Mouse (Mus musculus) neural tube, embryonic 14.5 days (tissue): Measurements from ENCODE around the gene Wnt9b. TPM values are rescaled to one million over a fixed set of nuclear protein-coding genes. Genes with fewer than 3 reads are reported as not detected.

ENCODE experiments used
- ATAC-seq: fragments of 200-750 bp; cut with Nextera tagmentation; 2 replicates; pipeline ENCODE4 v1.8.0; 2017; ENCODE audit warnings: low read depth, mild to moderate bottlenecking, moderate TSS enrichment, moderate library complexity
- H3K27ac ChIP-seq: fragments of 300-500 bp; sonication (generic); 2 replicates; pipeline ENCODE4 v1.5.1; 2014; ENCODE audit warnings: low read depth, mild to moderate bottlenecking, control low read depth, low read length, moderate library complexity, mixed read lengths
- H3K27me3 ChIP-seq: fragments of 300-500 bp; sonication (generic); 2 replicates; pipeline ENCODE4 v1.6.1; 2014; ENCODE audit warnings: low read length; ENCODE audit not compliant: control insufficient read depth, insufficient read depth
- H3K36me3 ChIP-seq: fragments of 300-500 bp; sonication (generic); 2 replicates; pipeline ENCODE4 v1.6.1; 2014; ENCODE audit warnings: low read length, mixed read lengths; ENCODE audit not compliant: control insufficient read depth, insufficient read depth
- H3K4me1 ChIP-seq: fragments of 300-500 bp; sonication (generic); 2 replicates; pipeline ENCODE4 v1.6.1; 2014; ENCODE audit warnings: low read length; ENCODE audit not compliant: control insufficient read depth, insufficient read depth
- H3K4me2 ChIP-seq: fragments of 300-500 bp; sonication (generic); 2 replicates; pipeline ENCODE4 v1.6.1; 2014; ENCODE audit warnings: mild to moderate bottlenecking, low read depth, low read length, control low read depth
- H3K4me3 ChIP-seq: fragments of 300-500 bp; sonication (generic); 2 replicates; pipeline ENCODE4 v1.5.1; 2014; ENCODE audit warnings: low read depth, low read length, control low read depth, mixed read lengths
- H3K9ac ChIP-seq: fragments of 300-500 bp; sonication (generic); replicated peaks from 2 replicates; pipeline ENCODE4 v1.6.1; 2014; ENCODE audit warnings: low read depth, mild to moderate bottlenecking, control low read depth, low read length, mixed read lengths
- H3K9me3 ChIP-seq: fragments of 300-500 bp; sonication (generic); 2 replicates; pipeline ENCODE4 v1.6.1; 2016; ENCODE audit warnings: low read length; ENCODE audit not compliant: control insufficient read depth
- WGBS: fragments of 180-500 bp; shearing (Covaris S2); extraction: QIAGEN DNeasy Blood & Tissue Kit; methylation state at CpG from one replicate; pipeline ENCODE4 v1.1.7; 2014; 5-methylcytosine and 5-hydroxymethylcytosine counted together
- polyA plus RNA-seq: library from polyadenylated mRNA; unstranded; fragments of >200 nt; fragmentation: Nextera tagmentation; extraction: Ambion mirVana; gene quantifications from 2 replicates; pipeline ENCODE4 v1.2.1, GENCODE M21; 2014

Wnt9b gene
- polyA plus RNA-seq, result 0.14 and 0.25 TPM in 2 replicates

- Histone ChIP-seq H3K27ac (no peak within 1 kb of the TSS), H3K4me2 (peak within 1 kb of the TSS; percentile 65), H3K4me3 (peak within 1 kb of the TSS; percentile 37), H3K9me3 (no peaks in the 10 kb centered on the region), H3K27me3 (peaks cover 37% of the 10 kb centered on the region), H3K36me3 (no peaks in the 10 kb centered on the region), H3K4me1 (peaks cover 6% of the 10 kb centered on the region), H3K9ac (peak within 1 kb of the TSS; percentile 43)
- peak; percentile 41; the same call in 1 of the 2 replicates for ATAC-seq
- WGBS, result under 1% methylated on average over 55 of the region's 68 CpGs
Observed at GRCm38 (mm10) chr11:103749306-103750089, at the start of gene Wnt9b. Wnt9b (minus strand) TSS chr11:103749821.

DNA sequence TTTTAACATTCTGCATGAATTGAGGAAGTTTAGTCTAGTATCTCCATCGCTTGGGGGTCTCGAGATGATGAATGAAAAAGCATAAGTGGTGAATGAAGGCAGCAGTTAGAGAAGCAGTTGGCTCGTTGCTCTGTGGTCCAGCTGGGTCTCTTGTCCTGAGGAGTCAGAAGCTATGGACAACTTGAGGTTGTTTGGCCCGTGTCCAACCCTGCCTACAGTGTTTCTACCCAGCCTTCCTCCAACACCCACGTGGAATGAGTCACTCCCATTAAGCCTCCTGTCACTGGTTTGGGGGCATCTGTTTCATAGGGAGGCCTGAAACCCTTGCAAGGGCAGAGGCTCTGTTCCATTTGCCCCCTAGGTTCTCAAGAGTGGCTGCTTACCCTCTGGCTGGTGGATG is 40.3 kb upstream of the Wnt9b start:
- Histone ChIP-seq H3K4me1 (no peaks in the 10 kb centered on the region), H3K4me2 (no peak overlapping the region), H3K9me3 (no peaks in the 10 kb centered on the region), H3K36me3 (no peaks in the 10 kb centered on the region), H3K4me3 (no peak overlapping the region), H3K9ac (no peak overlapping the region), H3K27ac (no peak overlapping the region), H3K27me3 (no peaks in the 10 kb centered on the region)
- ATAC-seq, result no peak
- WGBS, result 79% methylated on average over 5 of the region's 5 CpGs

GRCm38 (mm10) chr11:103780152-103780551 is 30.5 kb upstream of the Wnt9b start:
- no peaks in the 10 kb centered on the region for H3K36me3 ChIP-seq
- H3K4me1 ChIP-seq, result no peaks in the 10 kb centered on the region
- H3K27ac ChIP-seq, result no peak overlapping the region
- no peak overlapping the region for H3K4me3 ChIP-seq
- H3K4me2 ChIP-seq, result no peak overlapping the region
- WGBS, result 42% methylated on average over 9 of the region's 9 CpGs
- no peaks in the 10 kb centered on the region for H3K9me3 ChIP-seq
- no peak overlapping the region for H3K9ac ChIP-seq
- ATAC-seq, result no peak
- peaks cover 10% of the 10 kb centered on the region; the same call in 1 of the 2 replicates for H3K27me3 ChIP-seq

GRCm38 (mm10) chr11:103774228-103774530 is 24.6 kb upstream of the Wnt9b start:
- H3K9me3 ChIP-seq, result no peaks in the 10 kb centered on the region
- peak overlapping the region; percentile 37 for H3K4me3 ChIP-seq
- H3K27ac ChIP-seq, result no peak overlapping the region
- H3K9ac ChIP-seq, result no peak overlapping the region; the same call in 1 of the 2 replicates
- 0 out of 2 replicates have a peak, but pooled peaks have one; percentile 16 for ATAC-seq
- under 1% methylated on average over 19 of the region's 19 CpGs for WGBS
- H3K27me3 ChIP-seq, result peaks cover 32% of the 10 kb centered on the region
- H3K36me3 ChIP-seq, result no peaks in the 10 kb centered on the region
- peak overlapping the region; percentile 72 for H3K4me2 ChIP-seq
- peaks cover 10% of the 10 kb centered on the region; the same call in 1 of the 2 replicates for H3K4me1 ChIP-seq

DNA sequence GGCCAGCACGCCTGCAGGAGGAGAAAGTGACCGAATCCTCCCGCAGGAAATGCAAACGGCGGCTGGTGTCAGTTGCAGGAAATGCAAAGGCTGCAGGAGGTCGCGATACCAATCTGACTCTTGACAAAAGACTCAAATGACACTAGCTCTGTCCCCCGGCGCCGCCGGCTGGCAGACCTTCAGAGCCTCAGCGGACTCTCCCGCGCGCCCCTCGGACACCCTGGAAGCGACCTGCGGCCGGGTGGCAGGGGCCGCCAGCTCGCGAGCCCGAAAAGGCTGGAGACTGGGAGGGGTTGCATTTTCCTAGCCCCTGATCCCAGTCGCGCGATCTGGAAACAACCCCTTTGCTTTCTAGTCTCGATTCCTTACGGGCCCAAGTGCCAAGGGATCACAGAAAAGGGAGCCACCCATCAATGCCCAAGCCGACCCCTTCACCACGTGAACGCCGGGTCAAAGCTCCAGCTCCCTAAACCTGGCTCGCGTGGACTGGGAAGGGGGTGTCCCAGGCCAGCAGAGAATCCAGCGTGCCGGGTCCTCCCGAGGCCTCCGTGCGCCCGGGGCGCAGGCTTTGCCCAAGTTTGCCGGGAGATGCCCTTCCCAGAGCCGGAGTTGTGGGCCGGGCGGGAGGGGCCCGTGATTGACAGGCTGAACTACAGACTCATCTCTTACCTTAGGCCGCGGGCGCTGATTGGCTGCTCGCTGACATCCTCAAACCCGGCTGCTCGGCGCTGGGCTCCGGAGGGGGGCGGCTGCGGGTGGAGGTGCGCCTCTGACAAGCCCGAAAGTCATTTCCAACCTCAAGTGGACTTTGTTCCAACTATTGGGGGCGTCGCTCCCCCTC is 24.0 kb upstream of the Wnt9b start, which contains the start of gene Wnt3:
Gene Wnt3 (plus strand): TSS at position 764 of the 841 bp plus-strand sequence.
- Histone ChIP-seq H3K27me3 (peaks cover 32% of the 10 kb centered on the region), H3K27ac (no peak within 1 kb of the TSS), H3K9ac (peak within 1 kb of the TSS; percentile 34), H3K4me3 (peak within 1 kb of the TSS; percentile 37), H3K4me2 (peak within 1 kb of the TSS; percentile 72), H3K4me1 (peaks cover 10% of the 10 kb centered on the region; the same call in 1 of the 2 replicates), H3K9me3 (no peaks in the 10 kb centered on the region), H3K36me3 (no peaks in the 10 kb centered on the region)
- under 1% methylated on average over 60 of the region's 60 CpGs for WGBS
- ATAC-seq, result peak; percentile 71

DNA sequence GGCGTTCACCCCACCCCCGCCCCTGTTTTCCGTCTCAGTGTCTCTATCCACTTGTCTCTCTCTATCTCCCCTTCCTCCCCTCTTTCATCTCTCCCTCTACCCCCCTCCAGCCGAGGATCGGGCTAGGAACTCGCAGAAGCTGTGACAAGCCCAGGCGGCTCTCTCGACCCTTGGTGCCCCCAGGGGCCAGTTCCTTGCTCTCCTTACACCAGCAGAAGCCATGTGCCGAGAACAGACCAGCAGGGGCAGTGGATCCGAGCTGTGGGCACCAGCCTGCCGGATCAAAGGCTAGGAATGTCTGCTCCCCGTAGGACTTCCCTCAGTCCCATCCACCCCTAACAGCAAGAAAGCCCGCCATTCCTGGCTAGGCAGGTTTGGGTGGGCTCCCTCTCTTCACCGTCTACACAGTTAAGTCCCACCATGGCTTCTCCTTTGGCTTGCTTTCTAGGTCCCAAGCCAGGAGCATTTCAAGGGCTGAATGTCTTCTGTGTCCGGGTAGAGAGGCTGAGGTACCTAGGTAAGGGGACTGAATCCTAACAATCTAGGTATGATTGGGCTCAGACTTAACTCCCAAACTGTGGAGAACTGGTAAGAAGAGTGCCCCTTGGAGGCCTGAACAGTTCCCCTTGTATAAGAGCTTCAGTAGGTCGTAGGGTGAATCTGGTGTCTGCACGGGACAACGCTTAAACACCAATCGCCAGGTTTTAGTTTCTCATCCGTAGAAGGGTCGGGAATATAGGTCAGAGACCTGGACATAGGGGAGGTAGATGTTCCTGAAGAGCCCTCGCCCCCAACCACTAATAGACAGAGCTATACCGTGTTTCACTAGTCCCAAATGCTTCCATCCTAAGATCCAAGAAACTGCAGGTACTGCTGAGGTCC is 23.1 kb upstream of the Wnt9b start:
- H3K27me3 ChIP-seq, result peaks cover 32% of the 10 kb centered on the region
- 2% methylated on average over 23 of the region's 23 CpGs for WGBS
- no peaks in the 10 kb centered on the region for H3K36me3 ChIP-seq
- H3K4me2 ChIP-seq, result peak overlapping the region; percentile 72
- peaks cover 10% of the 10 kb centered on the region; the same call in 1 of the 2 replicates for H3K4me1 ChIP-seq
- H3K4me3 ChIP-seq, result peak overlapping the region; percentile 37
- no peak for ATAC-seq
- no peaks in the 10 kb centered on the region for H3K9me3 ChIP-seq
- no peak overlapping the region; the same call in 1 of the 2 replicates for H3K9ac ChIP-seq
- H3K27ac ChIP-seq, result no peak overlapping the region

DNA sequence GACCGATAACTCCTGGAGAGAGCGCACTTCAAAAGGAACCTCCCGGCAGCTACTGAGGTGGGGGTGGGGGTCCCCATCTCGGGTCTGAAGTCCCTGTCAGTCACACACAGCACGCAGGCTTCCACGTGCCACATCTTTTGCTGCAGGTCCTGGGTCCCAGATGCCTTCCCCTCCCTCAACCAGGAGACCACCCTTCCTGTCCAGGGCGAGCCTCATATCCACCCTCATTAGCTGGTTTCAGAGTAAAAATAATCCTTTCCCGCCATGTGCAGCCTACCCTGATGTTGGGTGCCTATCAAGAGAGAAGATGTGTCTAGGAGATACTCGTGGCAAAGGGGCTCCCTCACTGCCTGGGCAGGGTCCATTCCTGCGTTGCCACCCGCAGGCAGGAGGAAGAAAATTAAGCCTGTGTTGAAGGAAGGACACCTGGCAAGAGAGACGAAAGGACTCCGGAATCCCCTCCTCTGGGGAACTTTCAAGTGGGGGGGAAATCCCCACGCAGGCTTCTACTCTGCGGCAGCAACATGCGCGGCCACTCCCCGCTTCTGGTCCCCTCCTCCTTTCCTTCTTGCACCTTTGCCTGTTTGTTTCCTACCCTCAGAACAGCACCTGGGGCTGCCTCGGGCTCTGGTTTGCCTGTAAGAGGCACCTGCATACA is 21.7 kb upstream of the Wnt9b start:
- ATAC-seq, result no peak
- H3K9ac ChIP-seq, result no peak overlapping the region
- H3K27me3 ChIP-seq, result peaks cover 32% of the 10 kb centered on the region
- 3% methylated on average over 19 of the region's 19 CpGs for WGBS
- H3K4me1 ChIP-seq, result peaks cover 10% of the 10 kb centered on the region; the same call in 1 of the 2 replicates
- no peak overlapping the region for H3K4me3 ChIP-seq
- H3K9me3 ChIP-seq, result no peaks in the 10 kb centered on the region
- no peak overlapping the region; the same call in 1 of the 2 replicates for H3K4me2 ChIP-seq
- H3K36me3 ChIP-seq, result no peaks in the 10 kb centered on the region
- no peak overlapping the region for H3K27ac ChIP-seq

- peak; percentile 72; the same call in 1 of the 2 replicates for ATAC-seq
- Histone ChIP-seq H3K4me1 (peaks cover 5% of the 10 kb centered on the region; the same call in 1 of the 2 replicates), H3K36me3 (no peaks in the 10 kb centered on the region), H3K4me2 (no peak overlapping the region), H3K9ac (no peak overlapping the region), H3K9me3 (no peaks in the 10 kb centered on the region), H3K27ac (no peak overlapping the region), H3K27me3 (peaks cover 5% of the 10 kb centered on the region), H3K4me3 (no peak overlapping the region)
- WGBS, result 3% methylated on average over 6 of the region's 6 CpGs
Observed at GRCm38 (mm10) chr11:103765556-103766011, 16.0 kb upstream of the Wnt9b start.
